Mouse (Mus musculus) neural tube, embryonic 11.5 days (tissue): Measurements from ENCODE around the gene Rfk. TPM values are rescaled to one million over a fixed set of nuclear protein-coding genes. Genes with fewer than 3 reads are reported as not detected.

Experiments
- ATAC-seq: fragments of 200-750 bp; cut with Nextera tagmentation; 2 replicates; pipeline ENCODE4 v1.8.0; 2017; ENCODE audit warnings: moderate number of reproducible peaks, mild to moderate bottlenecking, moderate TSS enrichment, moderate library complexity; ENCODE audit not compliant: insufficient read depth, low FRiP score, low TSS enrichment
- DNase-seq: peaks from one replicate; pipeline ENCODE4 v3.0.0-alpha.2; 2015; ENCODE audit warnings: low spot score
- H3K27ac ChIP-seq: fragments of 300-500 bp; sonication (generic); 2 replicates; pipeline ENCODE4 v1.5.1; 2014; ENCODE audit warnings: low read depth, mild to moderate bottlenecking, low read length
- H3K27me3 ChIP-seq: fragments of 300-500 bp; sonication (generic); 2 replicates; pipeline ENCODE4 v1.6.1; 2014; ENCODE audit warnings: mild to moderate bottlenecking, low read length, mixed read lengths; ENCODE audit not compliant: control insufficient read depth, insufficient read depth
- H3K36me3 ChIP-seq: fragments of 300-500 bp; sonication (generic); 2 replicates; pipeline ENCODE4 v1.6.1; 2014; ENCODE audit warnings: mild to moderate bottlenecking, low read length, moderate library complexity, mixed read lengths; ENCODE audit not compliant: control insufficient read depth, insufficient read depth
- H3K4me1 ChIP-seq: fragments of 300-500 bp; sonication (generic); 2 replicates; pipeline ENCODE4 v1.6.1; 2014; ENCODE audit warnings: low read length, mixed read lengths; ENCODE audit not compliant: control insufficient read depth, insufficient read depth
- H3K4me2 ChIP-seq: fragments of 300-500 bp; sonication (generic); 2 replicates; pipeline ENCODE4 v1.6.1; 2014; ENCODE audit warnings: low read depth, mild to moderate bottlenecking, moderate library complexity
- H3K4me3 ChIP-seq: fragments of 300-500 bp; sonication (generic); 2 replicates; pipeline ENCODE4 v1.5.1; 2014; ENCODE audit warnings: low read depth, low read length
- H3K9ac ChIP-seq: fragments of 300-500 bp; sonication (generic); 2 replicates; pipeline ENCODE4 v1.6.1; 2014; ENCODE audit warnings: mild to moderate bottlenecking, low read length
- H3K9me3 ChIP-seq: fragments of 300-500 bp; sonication (generic); 2 replicates; pipeline ENCODE4 v1.6.1; 2016; ENCODE audit warnings: low read length; ENCODE audit not compliant: control insufficient read depth
- WGBS: fragments of 180-500 bp; shearing (Covaris S2); extraction: QIAGEN DNeasy Blood & Tissue Kit; methylation state at CpG from one replicate; pipeline ENCODE4 v1.1.7; 2014; 5-methylcytosine and 5-hydroxymethylcytosine counted together
- polyA plus RNA-seq: library from polyadenylated mRNA; unstranded; fragments of >200 nt; fragmentation: Nextera tagmentation; extraction: Ambion mirVana; gene quantifications from 2 replicates; pipeline ENCODE4 v1.2.1, GENCODE M21; 2014

The Rfk gene
- polyA plus RNA-seq, 1 experiment from 2014 or later, result 85.1 TPM

- ATAC-seq (no peak), DNase-seq (no peak)
- WGBS, result 89% methylated on average over 5 of the region's 5 CpGs
- H3K27me3 ChIP-seq, result no peaks in the 10 kb centered on the region
- H3K9ac ChIP-seq, result no peak overlapping the region
- H3K4me1 ChIP-seq, result no peaks in the 10 kb centered on the region
- no peaks in the 10 kb centered on the region for H3K36me3 ChIP-seq
- no peak overlapping the region for H3K4me3 ChIP-seq
- no peak overlapping the region for H3K27ac ChIP-seq
- H3K4me2 ChIP-seq, result no peak overlapping the region
- H3K9me3 ChIP-seq, result no peaks in the 10 kb centered on the region
Measured at GRCm38 (mm10) chr19:17410465-17411065, 16.7 kb downstream of the Rfk start.

- no peak for DNase-seq
- no peak overlapping the region for H3K4me3 ChIP-seq
- no peak overlapping the region for H3K27ac ChIP-seq
- 72% methylated on average over 4 of the region's 4 CpGs for WGBS
- no peak overlapping the region for H3K4me2 ChIP-seq
- ATAC-seq, result no peak
- H3K9me3 ChIP-seq, result no peaks in the 10 kb centered on the region
- H3K4me1 ChIP-seq, result no peaks in the 10 kb centered on the region
- H3K9ac ChIP-seq, result no peak overlapping the region
- no peaks in the 10 kb centered on the region for H3K36me3 ChIP-seq
- H3K27me3 ChIP-seq, result no peaks in the 10 kb centered on the region
Measured at GRCm38 (mm10) chr19:17412915-17413459, 19.1 kb downstream of the Rfk start.

- 88% methylated on average over 1 of the region's 1 CpGs for WGBS
Measured at GRCm38 (mm10) chr19:17417855-17418254, 24.0 kb downstream of the Rfk start.

GRCm38 (mm10) chr19:17423306-17423705 lies 29.5 kb downstream of the Rfk start:
- H3K4me3 ChIP-seq, result no peak overlapping the region
- H3K27ac ChIP-seq, result no peak overlapping the region
- H3K9ac ChIP-seq, result no peak overlapping the region
- H3K27me3 ChIP-seq, result no peaks in the 10 kb centered on the region
- DNase-seq (no peak), ATAC-seq (no peak)
- WGBS, result 84% methylated on average over 3 of the region's 3 CpGs
- H3K4me1 ChIP-seq, result no peaks in the 10 kb centered on the region
- no peaks in the 10 kb centered on the region for H3K9me3 ChIP-seq
- H3K4me2 ChIP-seq, result no peak overlapping the region
- H3K36me3 ChIP-seq, result no peaks in the 10 kb centered on the region

More at GRCm38 (mm10) chr19:17417855-17418254, 24.0 kb downstream of the Rfk start:
- Histone ChIP-seq H3K27ac (no peak overlapping the region), H3K9ac (no peak overlapping the region), H3K4me1 (no peaks in the 10 kb centered on the region), H3K36me3 (no peaks in the 10 kb centered on the region), H3K4me3 (no peak overlapping the region), H3K4me2 (no peak overlapping the region), H3K9me3 (no peaks in the 10 kb centered on the region), H3K27me3 (no peaks in the 10 kb centered on the region)
- no peak for DNase-seq
- no peak for ATAC-seq

- H3K4me1 ChIP-seq, result no peaks in the 10 kb centered on the region
- ATAC-seq (no peak), DNase-seq (no peak)
- no peaks in the 10 kb centered on the region for H3K9me3 ChIP-seq
- no peak overlapping the region for H3K9ac ChIP-seq
- H3K4me3 ChIP-seq, result no peak overlapping the region
- H3K27me3 ChIP-seq, result no peaks in the 10 kb centered on the region
- 91% methylated on average over 2 of the region's 2 CpGs for WGBS
- no peak overlapping the region for H3K27ac ChIP-seq
- no peaks in the 10 kb centered on the region for H3K36me3 ChIP-seq
- H3K4me2 ChIP-seq, result no peak overlapping the region
Measured at GRCm38 (mm10) chr19:17427824-17428560, 34.1 kb downstream of the Rfk start.

- H3K4me3 ChIP-seq, result no peak overlapping the region
- no peaks in the 10 kb centered on the region for H3K36me3 ChIP-seq
- H3K9ac ChIP-seq, result no peak overlapping the region
- H3K9me3 ChIP-seq, result no peaks in the 10 kb centered on the region
- WGBS, result 82% methylated on average over 2 of the region's 2 CpGs
- H3K4me1 ChIP-seq, result no peaks in the 10 kb centered on the region
- DNase-seq (no peak), ATAC-seq (no peak)
- no peaks in the 10 kb centered on the region for H3K27me3 ChIP-seq
- H3K27ac ChIP-seq, result no peak overlapping the region
- no peak overlapping the region for H3K4me2 ChIP-seq
Measured at GRCm38 (mm10) chr19:17428561-17428914, 34.7 kb downstream of the Rfk start.

- no peaks in the 10 kb centered on the region for H3K27me3 ChIP-seq
- ATAC-seq (no peak), DNase-seq (no peak)
- H3K9ac ChIP-seq, result no peak overlapping the region
- no peak overlapping the region for H3K27ac ChIP-seq
- H3K36me3 ChIP-seq, result no peaks in the 10 kb centered on the region
- H3K4me1 ChIP-seq, result no peaks in the 10 kb centered on the region
- no peak overlapping the region for H3K4me2 ChIP-seq
- H3K9me3 ChIP-seq, result no peaks in the 10 kb centered on the region
- no peak overlapping the region for H3K4me3 ChIP-seq
- 82% methylated on average over 1 of the region's 1 CpGs for WGBS
Measured at GRCm38 (mm10) chr19:17436651-17437050, 42.8 kb downstream of the Rfk start.

- no peak for ATAC-seq
- H3K36me3 ChIP-seq, result no peaks in the 10 kb centered on the region
- no peak overlapping the region for H3K27ac ChIP-seq
- H3K4me1 ChIP-seq, result no peaks in the 10 kb centered on the region
- no peak overlapping the region for H3K9ac ChIP-seq
- 76% methylated on average over 4 of the region's 4 CpGs for WGBS
- no peaks in the 10 kb centered on the region for H3K9me3 ChIP-seq
- no peaks in the 10 kb centered on the region for H3K27me3 ChIP-seq
- H3K4me2 ChIP-seq, result no peak overlapping the region
- H3K4me3 ChIP-seq, result no peak overlapping the region
- no peak for DNase-seq
Measured at GRCm38 (mm10) chr19:17439476-17440189, 45.8 kb downstream of the Rfk start.
